9 mouse cellular contexts compared by ENCODE assay signal in the genomic region with DNA sequence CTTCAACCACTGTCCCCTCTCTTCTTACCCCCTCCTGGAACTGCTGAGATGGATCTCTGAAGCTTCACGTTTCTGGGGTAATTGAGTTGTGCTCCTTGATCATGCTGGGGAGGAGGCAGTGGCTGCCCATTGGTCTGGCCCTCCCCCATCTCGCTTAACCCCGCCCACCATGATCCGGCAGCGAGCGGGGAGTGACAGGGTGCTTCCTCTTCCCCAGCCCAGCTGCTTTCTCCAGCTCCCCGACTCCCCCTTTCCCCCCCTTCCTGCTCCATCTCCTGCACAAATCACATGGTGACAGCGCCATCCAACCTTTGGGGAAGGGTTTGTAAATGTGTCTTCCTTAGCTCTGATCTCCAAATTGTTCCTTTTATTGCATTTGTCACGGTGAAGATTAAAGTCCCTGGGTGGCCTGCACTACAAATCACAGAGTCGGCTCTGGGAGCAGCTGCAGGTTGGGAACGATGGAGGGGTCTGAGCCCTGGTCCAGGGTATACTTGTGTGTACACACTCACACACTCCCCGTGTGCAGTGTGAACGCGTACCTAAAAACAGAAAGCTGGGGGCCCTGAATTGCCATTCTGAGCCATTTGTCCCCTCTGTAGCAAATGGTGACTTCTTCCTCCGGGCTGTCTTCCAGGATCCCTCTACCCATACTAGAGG. TPM values are rescaled to one million over a fixed set of nuclear protein-coding genes. Genes with fewer than 3 reads are reported as not detected.
DNase-seq lines count a peak whose midpoint lies in the region; ATAC-seq and TF ChIP-seq lines count a peak whose summit lies in the region.
"Had no signal": no experiment of that assay in that cellular context is flagged by ENCODE, and none has a peak within 500 bp of the region (broad histone marks: within the 10 kb centered on the region; RNA-seq: fewer than 3 reads in every experiment).

No protein-coding gene starts in this region.

- H3K27me3 ChIP-seq in liver, embryonic 11.5 days (replicated peaks; ENCODE audit: control insufficient read depth, insufficient read depth, low read length) = peaks cover 22% of the 10 kb centered on the region
- peaks cover 12% of the 10 kb centered on the region for H3K27me3 ChIP-seq in midbrain, postnatal 0 days (ENCODE audit: insufficient read depth, low read length)
- no peaks in the 10 kb centered on the region for H3K27me3 ChIP-seq in stomach, postnatal 0 days (ENCODE audit: control insufficient read depth, insufficient read depth, low read length)

- H3K36me3 ChIP-seq in liver, embryonic 11.5 days (ENCODE audit: control insufficient read depth, insufficient read depth, low read length) = no peaks in the 10 kb centered on the region
- H3K36me3 ChIP-seq in midbrain, postnatal 0 days (ENCODE audit: insufficient read depth, low read length) = no peaks in the 10 kb centered on the region
- no peaks in the 10 kb centered on the region for H3K36me3 ChIP-seq in stomach, postnatal 0 days (ENCODE audit: control insufficient read depth, insufficient read depth, low read length)

- H3K4me3 ChIP-seq in liver, embryonic 11.5 days (ENCODE audit: low read depth, low read length) = peak overlapping the region; percentile 10; the same call in 1 of the 2 replicates
- no peak overlapping the region for H3K4me3 ChIP-seq in midbrain, postnatal 0 days (ENCODE audit: low read depth, low read length)
- H3K4me3 ChIP-seq in stomach, postnatal 0 days (ENCODE audit: low read depth, low read length) = peak overlapping the region; percentile 19

- WGBS in liver, embryonic 11.5 days = 14% methylated on average over 15 of the region's 15 CpGs
- WGBS in midbrain, postnatal 0 days = 11% methylated on average over 15 of the region's 15 CpGs
- WGBS in stomach, postnatal 0 days = 17% methylated on average over 15 of the region's 15 CpGs

- peak overlapping the region; percentile 57 for H3K4me2 ChIP-seq in liver, embryonic 11.5 days
- peak overlapping the region; percentile 42 for H3K4me2 ChIP-seq in midbrain, postnatal 0 days (ENCODE audit: low read depth, low read length, poor library complexity, severe bottlenecking)
- H3K4me2 ChIP-seq in stomach, postnatal 0 days (replicated peaks; ENCODE audit: low read depth) = peak overlapping the region; percentile 44

- TF ChIP-seq EP300 in stomach, postnatal 0 days (optimal IDR thresholded peaks at IDR 0.05) = no peak

- no peak overlapping the region for H3K27ac ChIP-seq in liver, embryonic 11.5 days (ENCODE audit: low read depth, low read length)
- no peak overlapping the region for H3K27ac ChIP-seq in midbrain, postnatal 0 days (ENCODE audit: low read depth, low read length)
- H3K27ac ChIP-seq in stomach, postnatal 0 days (replicated peaks) = no peak overlapping the region

- no peak overlapping the region for H3K9ac ChIP-seq in liver, embryonic 11.5 days (ENCODE audit: low read depth, low read length)
- no peak overlapping the region; the same call in 1 of the 2 replicates for H3K9ac ChIP-seq in midbrain, postnatal 0 days (replicated peaks; ENCODE audit: low read length, poor library complexity, severe bottlenecking)
- no peak overlapping the region for H3K9ac ChIP-seq in stomach, postnatal 0 days (ENCODE audit: low read length)

- peak; percentile 54 to 64 for DNase-seq in left cerebral cortex, adult 18-20 months (ENCODE audit: low spot score in 2 of 2)
- DNase-seq in left cerebral cortex, adult 8-10 months (ENCODE audit: low spot score in 2 of 2) = no peak
- peak; percentile 79 for DNase-seq in embryo, embryonic 10.5 days (ENCODE audit: low spot score)
- DNase-seq in heart, adult 8-10 months (ENCODE audit: low spot score) = peak; percentile 72
- DNase-seq in kidney, adult 18-20 months = peak; percentile 51
- peak; percentile 73 for DNase-seq in liver, embryonic 11.5 days (ENCODE audit: low spot score)
- DNase-seq in midbrain, postnatal 0 days (ENCODE audit: low spot score) = peak; percentile 65
- peak; percentile 72 for DNase-seq in stomach, postnatal 0 days (ENCODE audit: low spot score)

- no peaks in the 10 kb centered on the region for H3K9me3 ChIP-seq in liver, embryonic 11.5 days (ENCODE audit: control insufficient read depth, low read length)
- H3K9me3 ChIP-seq in midbrain, postnatal 0 days (ENCODE audit: low read length) = no peaks in the 10 kb centered on the region
- no peaks in the 10 kb centered on the region for H3K9me3 ChIP-seq in stomach, postnatal 0 days (ENCODE audit: control insufficient read depth, low read length)

- TF ChIP-seq CTCF in midbrain, postnatal 0 days (IDR thresholded peaks at IDR 0.05) = no peak
- no peak for TF ChIP-seq CTCF in stomach, postnatal 0 days (IDR thresholded peaks at IDR 0.05; ENCODE audit: low read depth)

- peaks cover 8% of the 10 kb centered on the region; the same call in 1 of the 2 replicates for H3K4me1 ChIP-seq in liver, embryonic 11.5 days (replicated peaks; ENCODE audit: control insufficient read depth, insufficient read depth, low read length)
- H3K4me1 ChIP-seq in midbrain, postnatal 0 days (ENCODE audit: insufficient read depth, low read length) = peaks cover 10% of the 10 kb centered on the region; the same call in 1 of the 2 replicates
- no peaks in the 10 kb centered on the region for H3K4me1 ChIP-seq in stomach, postnatal 0 days (replicated peaks; ENCODE audit: control insufficient read depth, insufficient read depth)

- no peak for ATAC-seq in liver, embryonic 11.5 days (replicated peaks; ENCODE audit: low FRiP score)
- peak; percentile 70 for ATAC-seq in midbrain, postnatal 0 days (ENCODE audit: low FRiP score)
- ATAC-seq in stomach, postnatal 0 days (ENCODE audit: low FRiP score, low TSS enrichment) = 0 out of 2 replicates have a peak, but pooled peaks have one; percentile 43
- ATAC-seq: Patski had no signal

RNA-seq across cellular contexts. Expression of a gene that starts 52.5 kb away (rescaled TPM):
- 100 to 1,000 TPM; 108 to 117 TPM for total RNA-seq in left cerebral cortex, adult 18-20 months (2021)
- 100 to 1,000 TPM in 1 of 4 experiments, 10 to 100 TPM in 3; 95.8 to 104 (median 97.6) TPM for total RNA-seq in left cerebral cortex, adult 8-10 months (2022)
- total RNA-seq in heart, adult 8-10 months (2022) = 10 to 100 TPM; 21.8 to 23.3 (median 22.2) TPM
- polyA plus RNA-seq in liver, embryonic 11.5 days (2014; fragmentation: Nextera tagmentation; extraction: Ambion mirVana) = 49.0 and 55.4 TPM in 2 replicates
- 60.1 and 66.6 TPM in 2 replicates for total RNA-seq in midbrain, postnatal 0 days (2014; rRNA removed)
- 51.4 and 52.8 TPM in 2 replicates for polyA plus RNA-seq in midbrain, postnatal 0 days (2015; fragmentation: Nextera tagmentation; extraction: Ambion mirVana)
- polyA plus RNA-seq in stomach, postnatal 0 days (2015; fragmentation: Nextera tagmentation; extraction: Ambion mirVana) = 15.0 and 15.5 TPM in 2 replicates

Comparison
In these comparisons a context has a peak if more than half of its experiments do, and no peak if none do; other contexts are left out.
1. DNase-seq: peak in left cerebral cortex, adult 18-20 months (2 of 2), embryo, embryonic 10.5 days (single experiment), heart, adult 8-10 months (single experiment), kidney, adult 18-20 months (single experiment), liver, embryonic 11.5 days (single experiment), midbrain, postnatal 0 days (single experiment) and stomach, postnatal 0 days (single experiment); none in left cerebral cortex, adult 8-10 months (0 of 2).
2. Peak in every context shown above with its lines, with median percentiles within 50 percentile points of each other: H3K4me2 ChIP-seq.